Mouse (Mus musculus) C2C12 (cell line): Measurements from ENCODE around the gene Gm20422. TPM values are rescaled to one million over a fixed set of nuclear protein-coding genes. Genes with fewer than 3 reads are reported as not detected.

Source experiments
- H3K27me3 ChIP-seq: one replicate; pipeline ENCODE4 v1.6.1; 2011; ENCODE audit not compliant: control insufficient read depth, insufficient read depth, insufficient read length
- H3K36me3 ChIP-seq: one replicate; pipeline ENCODE4 v1.6.1; 2011; ENCODE audit not compliant: control insufficient read depth, insufficient read depth
- H3K4me3 ChIP-seq: one replicate; pipeline ENCODE4 v1.5.1; 2011; ENCODE audit warnings: mild to moderate bottlenecking, control low read depth; ENCODE audit not compliant: poor library complexity, insufficient read depth, severe bottlenecking
- H3K79me2 ChIP-seq: one replicate; pipeline ENCODE4 v1.6.1; 2011; ENCODE audit not compliant: control insufficient read depth, insufficient read depth
- H3K79me3 ChIP-seq: one replicate; pipeline ENCODE4 v1.6.1; 2011; ENCODE audit warnings: low read depth, control low read depth
- H3ac ChIP-seq: one replicate; pipeline ENCODE3; 2011; ENCODE audit warnings: low read depth; ENCODE audit not compliant: control insufficient read depth, insufficient read length
- CEBPB ChIP-seq: IDR thresholded peaks from one replicate; pipeline ENCODE4 v1.6.1; 2011; ENCODE audit warnings: low read depth, mild to moderate bottlenecking, control low read depth, moderate library complexity
- CTCF ChIP-seq: IDR thresholded peaks from one replicate; pipeline ENCODE4 v1.5.1; 2011; ENCODE audit not compliant: control insufficient read depth, insufficient read depth, insufficient read length
- FOSL1 ChIP-seq: IDR thresholded peaks from one replicate; pipeline ENCODE4 v1.8.0; 2011; ENCODE audit warnings: mild to moderate bottlenecking, low read length; ENCODE audit not compliant: poor library complexity, insufficient read depth, severe bottlenecking
- MAX ChIP-seq: IDR thresholded peaks from one replicate; pipeline ENCODE4 v1.6.1; 2011; ENCODE audit warnings: mild to moderate bottlenecking, control low read depth
- MYOD1 ChIP-seq: IDR thresholded peaks from one replicate; pipeline ENCODE4 v1.6.1; 2011; ENCODE audit warnings: low read depth; ENCODE audit not compliant: control insufficient read depth, insufficient read length
- MYOG ChIP-seq: IDR thresholded peaks from one replicate; pipeline ENCODE4 v1.6.1; 2011; ENCODE audit not compliant: control insufficient read depth, insufficient read length; ENCODE audit errors: extremely low read depth
- USF1 ChIP-seq: IDR thresholded peaks from one replicate; pipeline ENCODE4 v1.6.1; 2011; ENCODE audit warnings: low read depth, mild to moderate bottlenecking, control low read depth, moderate library complexity
- polyA plus RNA-seq: library from polyadenylated mRNA; unstranded; fragments of >200 nt; fragmentation: generic; extraction: Trizol; gene quantifications from one replicate; pipeline ENCODE4 v1.2.1, GENCODE M21; 2012; ENCODE audit warnings: missing spikeins

The Gm20422 gene
- polyA plus RNA-seq, 1 experiment, result 0.28 TPM

DNA sequence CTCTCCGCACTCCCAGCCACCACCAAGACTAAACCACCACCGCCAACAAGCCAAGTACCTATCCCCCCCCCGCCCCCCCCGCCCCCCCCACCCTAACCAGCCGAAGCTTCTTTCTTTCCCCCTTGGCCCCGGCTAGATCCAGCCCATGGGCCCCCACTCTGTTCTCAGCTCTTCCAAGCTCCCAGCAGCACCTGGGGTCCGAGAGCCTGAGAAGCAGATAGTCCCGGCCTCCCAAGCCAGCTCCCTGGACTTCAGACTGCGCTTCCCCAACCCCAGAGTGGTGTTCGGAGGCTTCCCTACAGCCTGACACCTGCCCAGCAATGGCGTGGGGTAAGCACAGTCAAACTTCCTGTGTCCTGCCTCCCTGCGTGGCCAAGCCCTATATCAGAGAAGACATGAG, 2.4 kb upstream of the Gm20422 start:
- Histone ChIP-seq H3K79me3 (peaks cover 21% of the 10 kb centered on the region), H3K36me3 (peaks cover 11% of the 10 kb centered on the region), H3ac (no peak overlapping the region), H3K79me2 (peaks cover 23% of the 10 kb centered on the region), H3K4me3 (no peak overlapping the region), H3K27me3 (no peaks in the 10 kb centered on the region)
- TF ChIP-seq CEBPB (no peak), USF1 (no peak), FOSL1 (no peak), MYOD1 (no peak), MYOG (no peak), MAX (no peak), CTCF (no peak)

DNA sequence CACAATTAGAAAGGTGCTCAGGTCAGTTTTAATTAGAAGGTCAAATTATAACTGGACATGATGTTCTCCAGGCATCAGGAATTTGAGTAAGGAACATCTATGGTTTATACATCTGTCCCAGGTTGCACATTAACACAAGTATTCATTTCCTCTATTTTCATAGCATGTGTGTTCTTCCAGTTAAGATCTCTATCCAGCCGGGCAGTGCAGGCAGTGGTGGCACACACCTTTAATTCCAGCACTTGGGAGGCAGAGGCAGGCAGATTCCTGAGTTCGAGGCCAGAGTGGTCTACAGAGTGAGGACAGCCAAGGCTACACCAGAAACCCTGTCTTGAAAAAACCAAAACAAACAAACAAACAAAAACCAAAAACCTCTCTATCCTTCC, 456 bp upstream of the Gm20422 start:
- H3K36me3 ChIP-seq, result peaks cover 14% of the 10 kb centered on the region
- H3K4me3 ChIP-seq, result no peak overlapping the region
- H3ac ChIP-seq, result peak overlapping the region; percentile 30
- H3K79me2 ChIP-seq, result peaks cover 43% of the 10 kb centered on the region
- H3K79me3 ChIP-seq, result peaks cover 35% of the 10 kb centered on the region
- H3K27me3 ChIP-seq, result no peaks in the 10 kb centered on the region
- TF ChIP-seq CEBPB, result no peak
- no peak for TF ChIP-seq MYOD1
- no peak for TF ChIP-seq USF1
- TF ChIP-seq MYOG, result no peak
- no peak for TF ChIP-seq CTCF
- no peak for TF ChIP-seq MAX
- no peak for TF ChIP-seq FOSL1

DNA sequence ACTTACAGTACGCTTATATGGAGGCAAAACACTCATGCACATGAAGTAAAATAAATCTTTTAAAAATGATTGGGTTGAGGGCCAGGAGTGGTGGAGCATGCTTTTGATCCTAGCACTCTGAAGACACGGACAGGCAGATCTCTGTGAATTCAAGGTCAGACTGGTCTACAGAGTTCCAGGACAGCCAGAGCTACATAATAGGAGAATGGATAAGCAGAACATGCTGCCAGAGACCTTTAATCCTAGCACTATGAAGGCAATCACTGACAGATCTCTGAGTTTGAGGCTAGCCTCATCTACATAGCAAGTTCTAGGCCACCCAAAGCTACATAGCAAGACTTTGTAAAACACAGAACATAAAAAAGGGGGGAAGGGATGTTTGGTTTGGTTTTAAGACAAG, 2.6 kb downstream of the Gm20422 start:
- Histone ChIP-seq H3K27me3 (no peaks in the 10 kb centered on the region), H3K79me3 (peaks cover 47% of the 10 kb centered on the region), H3K79me2 (peaks cover 63% of the 10 kb centered on the region), H3K36me3 (peaks cover 36% of the 10 kb centered on the region), H3ac (no peak overlapping the region), H3K4me3 (no peak overlapping the region)
- TF ChIP-seq FOSL1 (no peak), CTCF (no peak), CEBPB (no peak), MYOD1 (no peak), MYOG (no peak), MAX (no peak)

DNA sequence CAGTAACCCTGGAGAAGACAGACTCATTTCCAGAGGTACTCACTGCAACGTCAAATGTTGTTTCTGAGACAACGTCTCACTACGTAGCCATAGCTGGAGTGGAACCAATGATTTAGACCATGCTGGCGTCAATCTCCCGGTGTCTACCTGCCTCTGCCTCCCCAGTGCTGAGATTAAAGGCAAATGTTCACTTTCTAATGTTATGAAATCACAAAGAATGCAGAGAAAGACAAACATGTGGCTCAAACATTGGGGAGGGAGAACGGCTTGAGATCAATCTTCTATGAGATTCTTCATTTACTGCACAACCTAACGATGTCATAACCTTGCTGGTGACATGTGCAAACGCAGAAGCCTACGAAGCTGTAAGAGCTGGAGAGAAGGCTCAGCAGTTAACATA, 3.5 kb downstream of the Gm20422 start:
- Histone ChIP-seq H3K79me3 (peaks cover 47% of the 10 kb centered on the region), H3K79me2 (peaks cover 63% of the 10 kb centered on the region), H3K36me3 (peaks cover 42% of the 10 kb centered on the region), H3K27me3 (no peaks in the 10 kb centered on the region), H3K4me3 (no peak overlapping the region), H3ac (no peak overlapping the region)
- TF ChIP-seq USF1 (no peak), MAX (no peak), MYOD1 (no peak), MYOG (no peak), CTCF (no peak), CEBPB (no peak), FOSL1 (no peak)

DNA sequence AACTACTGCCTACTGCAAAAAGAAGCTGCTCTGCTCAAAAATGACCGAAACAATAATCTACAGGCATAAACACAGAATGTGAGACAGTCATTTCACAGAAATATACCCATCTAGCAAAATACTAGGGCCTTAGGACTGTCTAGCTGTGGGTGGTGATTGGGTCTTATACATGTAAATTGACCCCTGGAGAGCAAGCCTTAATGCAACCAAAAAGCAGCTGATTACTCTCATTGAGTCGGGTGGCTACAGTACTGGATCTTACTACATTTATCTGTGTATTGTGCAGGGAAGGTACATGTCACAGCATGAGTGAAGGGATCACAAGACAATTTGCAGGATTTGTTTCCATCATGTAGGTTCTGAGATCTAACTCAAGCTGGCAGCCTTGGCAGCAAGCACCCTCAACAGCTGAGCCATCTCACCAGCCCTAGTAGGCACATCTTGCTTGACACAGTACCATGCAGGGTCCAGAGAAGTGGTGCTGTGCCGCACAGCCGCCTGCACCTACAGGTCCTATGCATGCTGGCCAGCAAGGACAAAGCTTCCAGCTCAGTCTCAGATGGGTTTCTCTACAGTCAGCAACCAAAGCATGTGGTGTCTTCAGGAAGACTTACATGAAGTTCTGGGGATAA, 12.8 kb downstream of the Gm20422 start:
- H3K36me3 ChIP-seq, result peaks cover 46% of the 10 kb centered on the region

DNA sequence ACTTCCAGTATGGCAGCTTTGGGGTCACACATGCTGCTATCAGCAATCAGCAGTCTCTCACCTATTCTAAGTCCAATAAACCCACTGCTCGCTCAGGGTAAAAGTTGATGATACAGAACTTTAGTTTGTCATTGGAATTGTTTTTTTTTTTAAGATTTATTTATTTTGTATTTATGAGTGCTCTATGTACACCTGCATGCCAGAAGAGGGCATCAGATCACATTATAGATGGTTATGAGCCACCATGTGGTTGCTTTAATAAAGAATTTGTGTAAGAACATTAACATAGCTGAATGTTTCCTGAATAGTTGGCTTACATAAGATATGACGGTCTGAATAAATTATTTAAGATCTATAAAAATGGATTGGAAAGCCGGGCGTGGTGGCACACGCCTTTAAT, 16.4 kb downstream of the Gm20422 start:
- Histone ChIP-seq H3K79me2 (no peaks in the 10 kb centered on the region), H3ac (no peak overlapping the region), H3K27me3 (no peaks in the 10 kb centered on the region), H3K79me3 (no peaks in the 10 kb centered on the region), H3K36me3 (peaks cover 13% of the 10 kb centered on the region), H3K4me3 (no peak overlapping the region)
- no peak for TF ChIP-seq MYOD1
- TF ChIP-seq MYOG, result no peak
- no peak for TF ChIP-seq CEBPB
- TF ChIP-seq CTCF, result no peak
- no peak for TF ChIP-seq MAX

More for the DNA sequence above, 12.8 kb downstream of the Gm20422 start:
- Histone ChIP-seq H3K27me3 (no peaks in the 10 kb centered on the region), H3K79me2 (no peaks in the 10 kb centered on the region), H3ac (no peak overlapping the region), H3K4me3 (no peak overlapping the region), H3K79me3 (no peaks in the 10 kb centered on the region)
- TF ChIP-seq MAX, result no peak
- TF ChIP-seq MYOG, result no peak
- TF ChIP-seq CEBPB, result no peak
- no peak for TF ChIP-seq CTCF
